Mouse (Mus musculus): ENCODE results near the gene Clmn.

Gene Clmn

GRCm38 (mm10) chr12:104818057-104818456 lies 46.8 kb downstream of the Clmn start:
- no peak for DNase-seq (ENCODE audit: extremely low read depth, low read depth, low spot score)

- no peak for DNase-seq (ENCODE audit: extremely low read depth, low read depth, low spot score)
These were observed 47.6 kb downstream of the Clmn start for GRCm38 (mm10) chr12:104817172-104817866.

- DNase-seq (ENCODE audit: extremely low read depth, low read depth, low spot score): no peak
These were observed 50.6 kb downstream of the Clmn start for GRCm38 (mm10) chr12:104814291-104814690.

GRCm38 (mm10) chr12:104813762-104814161 lies 51.1 kb downstream of the Clmn start:
- no peak for DNase-seq (ENCODE audit: extremely low read depth, low read depth, low spot score)

GRCm38 (mm10) chr12:104812711-104813110 lies 52.2 kb downstream of the Clmn start:
- DNase-seq (ENCODE audit: extremely low read depth, low read depth, low spot score): no peak

GRCm38 (mm10) chr12:104810923-104811443 lies 53.9 kb downstream of the Clmn start:
- no peak for DNase-seq (ENCODE audit: extremely low read depth, low read depth, low spot score)

GRCm38 (mm10) chr12:104808421-104809067 lies 56.3 kb downstream of the Clmn start:
- no peak for DNase-seq (ENCODE audit: extremely low read depth, low read depth, low spot score)

- no peak for DNase-seq (ENCODE audit: extremely low read depth, low read depth, low spot score)
These were observed 58.0 kb downstream of the Clmn start for GRCm38 (mm10) chr12:104806680-104807375.

GRCm38 (mm10) chr12:104801494-104802260 lies 63.2 kb downstream of the Clmn start:
- no peak for DNase-seq (ENCODE audit: extremely low read depth, low read depth, low spot score)

GRCm38 (mm10) chr12:104799365-104799764 lies 65.5 kb downstream of the Clmn start:
- no peak for DNase-seq (ENCODE audit: extremely low read depth, low read depth, low spot score)

- DNase-seq (ENCODE audit: extremely low read depth, low read depth, low spot score): no peak
These were observed 67.0 kb downstream of the Clmn start for GRCm38 (mm10) chr12:104797905-104798304.

GRCm38 (mm10) chr12:104796635-104797378 lies 68.1 kb downstream of the Clmn start:
- DNase-seq (ENCODE audit: extremely low read depth, low read depth, low spot score): no peak

GRCm38 (mm10) chr12:104794957-104795356 lies 69.9 kb downstream of the Clmn start:
- no peak for DNase-seq (ENCODE audit: extremely low read depth, low read depth, low spot score)

- DNase-seq (ENCODE audit: extremely low read depth, low read depth, low spot score): no peak
These were observed 71.4 kb downstream of the Clmn start for GRCm38 (mm10) chr12:104793486-104793885.

GRCm38 (mm10) chr12:104777603-104778002 lies 87.3 kb downstream of the Clmn start:
- DNase-seq (ENCODE audit: extremely low read depth, low read depth, low spot score): no peak

GRCm38 (mm10) chr12:104771941-104772340 lies 92.9 kb downstream of the Clmn start:
- DNase-seq (ENCODE audit: extremely low read depth, low read depth, low spot score): no peak

- DNase-seq (ENCODE audit: extremely low read depth, low read depth, low spot score): no peak
These were observed 95.6 kb downstream of the Clmn start for GRCm38 (mm10) chr12:104769201-104769785.

GRCm38 (mm10) chr12:104767183-104767582 lies 97.7 kb downstream of the Clmn start:
- DNase-seq (ENCODE audit: extremely low read depth, low read depth, low spot score): no peak

GRCm38 (mm10) chr12:104765761-104766160 lies 99.1 kb downstream of the Clmn start:
- DNase-seq (ENCODE audit: extremely low read depth, low read depth, low spot score): no peak

GRCm38 (mm10) chr12:104765116-104765515 lies 99.8 kb downstream of the Clmn start:
- DNase-seq (ENCODE audit: extremely low read depth, low read depth, low spot score): no peak

Data from fat pad, adult 2 months (tissue).